7 mouse cellular contexts compared by ENCODE assay signal in genomic region chr6:47748306-47748705, GRCm38 (mm10).
DNase-seq lines count a peak whose midpoint lies in the region; ATAC-seq and TF ChIP-seq lines count a peak whose summit lies in the region.
"Not testable (repeated sequence)": the region's sequence is repeated elsewhere in the genome, so short reads cannot be mapped to it uniquely, and the experiment has no call there.

No protein-coding gene starts in this region.

- 10% methylated on average over 7 of the region's 25 CpGs for WGBS in limb, embryonic 14.5 days
- 9% methylated on average over 15 of the region's 25 CpGs for WGBS in midbrain, embryonic 15.5 days

- peak overlapping the region; percentile 17 for H3K4me3 ChIP-seq in limb, embryonic 14.5 days (replicated peaks; ENCODE audit: low read length)
- peak overlapping the region; percentile 32 for H3K4me3 ChIP-seq in midbrain, embryonic 15.5 days

- ATAC-seq in limb, embryonic 14.5 days (ENCODE audit: low FRiP score, low read depth); midbrain, embryonic 15.5 days (replicated peaks): not testable (repeated sequence)

- not testable (repeated sequence) for H3K27ac ChIP-seq in limb, embryonic 14.5 days (replicated peaks; ENCODE audit: low read depth, low read length); midbrain, embryonic 15.5 days

- not testable (repeated sequence) for H3K4me1 ChIP-seq in limb, embryonic 14.5 days (ENCODE audit: control insufficient read depth, insufficient read depth, low read length); midbrain, embryonic 15.5 days

- H3K9me3 ChIP-seq in limb, embryonic 14.5 days (ENCODE audit: control insufficient read depth, low read length); midbrain, embryonic 15.5 days: not testable (repeated sequence)

- peak overlapping the region; percentile 20; the same call in 1 of the 2 replicates for H3K4me2 ChIP-seq in limb, embryonic 14.5 days (replicated peaks; ENCODE audit: low read depth, low read length, severe bottlenecking)
- peak overlapping the region; percentile 42 for H3K4me2 ChIP-seq in midbrain, embryonic 15.5 days

- DNase-seq in cerebellum, adult 9-10 months: peak; percentile 98
- DNase-seq in frontal cortex, postnatal 36 days (ENCODE audit: low spot score in 2 of 2): peak; percentile 97 to 99
- peak; percentile 89 for DNase-seq in heart, postnatal 4 days
- DNase-seq in kidney, postnatal 36 days: peak; percentile 80 to 88
- not testable (repeated sequence) for DNase-seq in limb, embryonic 14.5 days (ENCODE audit: low spot score)
- peak; percentile 76 to 86 for DNase-seq in spleen, postnatal 14 days (ENCODE audit: low spot score in 2 of 2)

- TF ChIP-seq POLR2A in limb, embryonic 14.5 days (IDR thresholded peaks at IDR 0.05; ENCODE audit: borderline replicate concordance, extremely low read depth, insufficient read depth, insufficient read length): not testable (repeated sequence)

- H3K9ac ChIP-seq in limb, embryonic 14.5 days (ENCODE audit: low read depth, low read length, severe bottlenecking); midbrain, embryonic 15.5 days: not testable (repeated sequence)

- not testable (repeated sequence) for H3K27me3 ChIP-seq in limb, embryonic 14.5 days (ENCODE audit: control insufficient read depth, insufficient read depth, low read length); midbrain, embryonic 15.5 days (replicated peaks)

- H3K36me3 ChIP-seq in limb, embryonic 14.5 days (ENCODE audit: control insufficient read depth, insufficient read depth, low read length); midbrain, embryonic 15.5 days (replicated peaks): not testable (repeated sequence)
